In the genomic region with DNA sequence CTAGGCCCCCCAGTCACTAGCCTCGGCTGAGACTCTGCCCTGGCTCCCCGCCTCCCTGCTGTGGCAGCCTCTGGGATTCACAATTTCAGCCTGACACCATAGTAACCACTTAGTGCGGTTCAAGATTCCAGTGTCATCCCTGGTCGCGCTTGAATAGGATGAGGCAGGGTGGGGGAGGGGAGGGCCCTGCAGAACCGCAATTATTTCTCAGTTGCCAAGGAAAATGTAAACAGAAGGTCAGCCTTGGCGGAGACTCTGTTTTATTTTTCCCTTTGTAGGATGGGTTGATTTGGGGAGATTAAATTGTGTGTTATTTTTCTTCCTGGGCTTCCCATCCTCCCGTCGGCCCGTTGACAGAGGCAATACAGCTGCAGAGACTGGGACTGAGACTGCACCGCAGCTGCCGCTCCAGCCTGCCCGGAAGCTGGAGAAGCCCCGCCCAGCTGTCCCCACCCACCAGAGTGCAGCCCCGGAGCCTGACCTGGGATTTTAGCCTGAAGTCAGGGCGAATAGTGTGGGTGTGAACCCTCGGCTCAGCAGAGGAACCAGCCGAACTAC, we compare ENCODE assay signal across 8 mouse cellular contexts.
DNase-seq lines count a peak whose midpoint lies in the region; ATAC-seq and TF ChIP-seq lines count a peak whose summit lies in the region.

No protein-coding gene starts in this region.

- no peaks in the 10 kb centered on the region for H3K36me3 ChIP-seq in E14TG2a.4 (ENCODE audit: insufficient read depth, low read length)
- H3K36me3 ChIP-seq in hindbrain, embryonic 15.5 days = no peaks in the 10 kb centered on the region
- H3K36me3 ChIP-seq in liver, embryonic 12.5 days = no peaks in the 10 kb centered on the region

- no peaks in the 10 kb centered on the region for H3K9me3 ChIP-seq in E14TG2a.4 (ENCODE audit: low read length)
- H3K9me3 ChIP-seq in hindbrain, embryonic 15.5 days = no peaks in the 10 kb centered on the region
- no peaks in the 10 kb centered on the region for H3K9me3 ChIP-seq in liver, embryonic 12.5 days (replicated peaks)

- peaks cover 72% of the 10 kb centered on the region for H3K4me1 ChIP-seq in E14TG2a.4 (replicated peaks; ENCODE audit: low read depth, low read length)
- peaks cover 40% of the 10 kb centered on the region for H3K4me1 ChIP-seq in hindbrain, embryonic 15.5 days (replicated peaks)
- H3K4me1 ChIP-seq in liver, embryonic 12.5 days = peaks cover 12% of the 10 kb centered on the region; the same call in 1 of the 2 replicates

- H3K27me3 ChIP-seq in E14TG2a.4 (ENCODE audit: insufficient read depth, low read length) = peaks cover 22% of the 10 kb centered on the region
- no peaks in the 10 kb centered on the region for H3K27me3 ChIP-seq in hindbrain, embryonic 15.5 days
- peaks cover 62% of the 10 kb centered on the region for H3K27me3 ChIP-seq in liver, embryonic 12.5 days (replicated peaks)

- H3K4me3 ChIP-seq in E14TG2a.4 (replicated peaks; ENCODE audit: low read length) = peak overlapping the region; percentile 62
- peak overlapping the region; percentile 5 for H3K4me3 ChIP-seq in hindbrain, embryonic 15.5 days
- H3K4me3 ChIP-seq in liver, embryonic 12.5 days = peak overlapping the region; percentile 16

- ATAC-seq in hindbrain, embryonic 15.5 days (ENCODE audit: low FRiP score, low read depth) = peak; percentile 59
- ATAC-seq in liver, embryonic 12.5 days = peak; percentile 52; the same call in 1 of the 2 replicates
- ATAC-seq in inflammation-experienced regulatory T-cells, adult 6 months = no peak

- peak overlapping the region; percentile 46 for H3K4me2 ChIP-seq in hindbrain, embryonic 15.5 days
- peak overlapping the region; percentile 57 for H3K4me2 ChIP-seq in liver, embryonic 12.5 days

- peak; percentile 56 for DNase-seq in adrenal gland, postnatal 14 days
- peak; percentile 17 to 23 for DNase-seq in gastrocnemius, adult 8-10 months (ENCODE audit: low spot score in 2 of 2)
- DNase-seq in neural tube, embryonic 10.5 days (ENCODE audit: extremely low spot score, low spot score) = peak; percentile 79
- DNase-seq in spleen, postnatal 14 days (ENCODE audit: low spot score in 2 of 2) = no peak

- H3K9ac ChIP-seq in hindbrain, embryonic 15.5 days = peak overlapping the region; percentile 5; the same call in 1 of the 2 replicates
- H3K9ac ChIP-seq in liver, embryonic 12.5 days = no peak overlapping the region

- WGBS in hindbrain, embryonic 15.5 days = under 1% methylated on average over 18 of the region's 18 CpGs
- 4% methylated on average over 18 of the region's 18 CpGs for WGBS in liver, embryonic 12.5 days (ENCODE audit: insufficient replicate concordance)

- TF ChIP-seq CTCF in E14TG2a.4 (conservative IDR thresholded peaks at IDR 0.05; ENCODE audit: low read length) = no peak

- peak overlapping the region; percentile 61 for H3K27ac ChIP-seq in hindbrain, embryonic 15.5 days (replicated peaks)
- H3K27ac ChIP-seq in liver, embryonic 12.5 days = no peak overlapping the region

Comparison
In these comparisons a context has a peak if more than half of its experiments do, and no peak if none do; other contexts are left out.
1. H3K4me3 ChIP-seq: peak in every context shown above with its lines; median percentile 62 in E14TG2a.4; 16 in liver, embryonic 12.5 days; 5 in hindbrain, embryonic 15.5 days.
2. DNase-seq: peak in adrenal gland, postnatal 14 days (single experiment), gastrocnemius, adult 8-10 months (2 of 2) and neural tube, embryonic 10.5 days (single experiment); none in spleen, postnatal 14 days (0 of 2).